Mouse (Mus musculus) megakaryocyte, adult 5-6 weeks (primary cell): ENCODE measurements around the gene Fars2. TPM values are rescaled to one million over a fixed set of nuclear protein-coding genes. Genes with fewer than 3 reads are reported as not detected.

Experiments used
- ATAC-seq: 2 replicates; pipeline ENCODE4 v1.8.0; 2016; ENCODE audit warnings: mild to moderate bottlenecking, inconsistent platforms; ENCODE audit not compliant: poor library complexity, severe bottlenecking
- total RNA-seq, 2 experiments: library from RNA; stranded (forward) in 1 of 2; stranded (reverse) in 1 of 2; fragments of 153-499, 151-499 nt in 1 of 2; fragments of 221-1000, 200-1000 nt in 1 of 2; gene quantifications; 2 replicates each; pipeline versions ENCODE4 v1.2.3 to v1.2.4; 2015 to 2017

Gene Fars2
- total RNA-seq, 2 experiments from 2014 or later: 20.9 to 28.4 TPM

DNA sequence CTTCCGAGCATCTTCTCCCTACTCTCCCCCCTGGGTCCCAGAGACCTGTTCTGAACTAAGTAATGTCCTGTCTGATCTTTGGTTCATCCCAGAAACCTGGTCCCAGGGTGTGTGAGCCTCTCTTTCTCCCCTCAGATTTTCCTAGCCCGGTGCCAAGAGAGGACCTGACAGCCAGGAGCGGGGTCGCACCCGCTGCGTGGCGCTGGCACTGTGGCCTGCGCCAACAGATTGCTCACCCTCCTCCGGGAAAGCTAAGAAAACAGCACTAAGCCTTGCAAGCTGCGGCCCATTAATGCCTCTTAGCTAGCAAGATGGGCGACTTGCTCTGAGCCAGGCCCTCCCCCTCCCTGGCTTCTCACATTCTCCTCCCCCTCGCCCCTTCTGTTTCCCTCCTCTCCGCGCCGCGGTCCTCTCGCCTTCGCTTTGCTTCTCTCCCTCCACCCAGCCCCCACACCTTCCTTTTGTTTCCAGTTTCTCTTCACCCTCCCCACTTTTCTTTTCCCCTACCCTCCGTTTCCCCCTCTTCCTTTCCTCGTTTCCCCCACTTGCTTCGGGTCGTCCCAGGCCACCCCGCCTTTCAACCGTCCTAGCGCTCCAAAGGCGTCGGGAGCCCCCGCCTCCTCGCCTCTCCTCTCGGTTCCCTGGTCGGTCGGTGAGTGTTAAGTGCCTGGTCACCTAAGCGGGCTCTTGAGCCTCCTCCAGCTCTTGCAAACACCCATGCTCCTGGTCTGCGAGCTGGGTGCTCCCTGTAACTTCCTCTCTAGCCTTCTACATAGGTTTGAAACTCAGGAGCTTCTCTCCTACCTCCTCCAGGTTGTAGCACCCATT is 610.0 kb downstream of the Fars2 start:
- no peak for ATAC-seq

- ATAC-seq: no peak
Observed at GRCm38 (mm10) chr13:36727779-36728470, 610.7 kb downstream of the Fars2 start.

- ATAC-seq: no peak
Observed at GRCm38 (mm10) chr13:36728509-36728908, 611.3 kb downstream of the Fars2 start.

GRCm38 (mm10) chr13:36729731-36730340 is 612.6 kb downstream of the Fars2 start:
- ATAC-seq: no peak

DNA sequence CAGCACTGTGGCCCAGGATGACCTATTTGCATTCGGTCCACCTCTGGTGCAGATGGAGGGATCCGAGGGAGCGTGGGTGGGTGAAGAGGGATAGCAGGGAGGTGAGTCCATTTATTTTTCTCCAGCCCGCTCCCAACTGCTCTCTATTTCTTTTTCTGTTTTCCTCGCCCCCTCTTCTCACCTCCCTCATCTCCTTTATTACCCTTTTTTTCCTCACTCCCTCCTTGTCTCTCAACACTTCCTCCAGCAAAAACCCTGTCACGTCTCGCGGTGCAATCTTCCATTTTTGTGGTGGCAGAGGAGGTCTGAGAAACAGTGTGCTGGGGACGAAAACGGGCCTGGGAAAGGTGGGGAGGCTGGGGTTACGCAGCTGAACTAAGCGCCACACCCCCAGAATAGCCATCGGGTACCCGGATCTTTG is 613.1 kb downstream of the Fars2 start:
- ATAC-seq: no peak

GRCm38 (mm10) chr13:36731016-36731930 is 614.1 kb downstream of the Fars2 start:
- peak; percentile 71 for ATAC-seq

GRCm38 (mm10) chr13:36731931-36732461 is 614.8 kb downstream of the Fars2 start:
- ATAC-seq: no peak

DNA sequence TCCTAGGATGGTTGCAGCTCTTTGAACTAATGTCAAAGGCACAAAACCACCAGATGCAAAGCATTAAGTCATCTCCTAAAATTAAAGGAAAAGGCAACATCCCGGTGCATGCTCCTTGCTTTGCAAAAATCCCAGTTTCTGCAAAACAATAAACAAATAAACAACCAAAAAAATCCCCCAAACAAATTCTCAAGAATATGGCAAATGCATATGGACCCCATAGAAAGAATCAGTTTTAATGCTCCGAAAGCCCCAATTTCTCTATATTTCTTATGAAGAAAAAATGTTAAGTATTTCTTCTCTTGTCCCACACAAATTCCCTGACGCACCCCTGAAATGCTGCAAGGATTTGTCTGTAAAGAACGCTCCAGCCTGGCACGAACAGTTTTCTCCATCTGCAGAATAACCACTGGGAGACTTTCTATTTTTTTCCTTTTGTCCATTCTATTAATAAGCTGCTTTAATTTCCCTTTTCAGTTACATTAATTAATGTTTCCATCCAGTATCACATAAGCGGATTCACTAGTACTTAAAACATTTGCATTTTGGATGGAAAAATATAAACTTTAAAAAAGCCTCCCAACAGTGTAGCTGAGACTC is 615.8 kb downstream of the Fars2 start:
- no peak for ATAC-seq

GRCm38 (mm10) chr13:36733566-36733965 is 616.4 kb downstream of the Fars2 start:
- no peak for ATAC-seq

DNA sequence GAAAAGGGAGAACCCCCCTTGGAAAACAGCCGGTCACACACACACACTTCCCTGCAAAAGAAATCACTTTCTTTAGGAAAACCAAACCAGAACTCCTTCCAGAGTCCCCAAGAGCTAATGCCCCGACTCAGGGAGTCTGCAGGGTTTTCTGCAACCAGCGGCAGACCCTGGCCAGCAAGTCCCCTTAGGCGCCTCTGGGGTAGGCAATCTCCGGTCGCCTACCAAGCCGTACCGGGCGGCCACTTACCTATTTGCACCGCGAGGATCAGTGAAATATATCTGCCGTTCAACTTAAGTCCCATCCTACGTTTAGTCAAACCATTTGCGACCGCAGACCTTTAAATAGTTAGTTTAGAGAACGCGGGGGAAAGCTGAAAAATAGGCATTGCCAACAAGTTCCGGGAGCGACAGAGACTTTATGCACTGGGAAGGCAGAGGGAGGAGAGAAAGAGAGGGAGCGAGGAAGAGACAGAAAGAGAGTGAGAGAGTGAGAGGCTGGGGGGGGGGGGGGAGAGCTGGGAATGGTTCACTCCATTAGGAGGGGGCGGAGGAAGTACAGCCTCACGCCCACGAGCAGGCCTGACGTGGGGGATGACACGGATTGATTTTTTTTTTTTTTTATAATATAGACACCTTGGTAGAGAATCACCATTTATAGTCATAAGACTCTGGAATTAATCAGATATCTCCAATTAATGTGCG is 616.9 kb downstream of the Fars2 start:
- ATAC-seq: no peak

DNA sequence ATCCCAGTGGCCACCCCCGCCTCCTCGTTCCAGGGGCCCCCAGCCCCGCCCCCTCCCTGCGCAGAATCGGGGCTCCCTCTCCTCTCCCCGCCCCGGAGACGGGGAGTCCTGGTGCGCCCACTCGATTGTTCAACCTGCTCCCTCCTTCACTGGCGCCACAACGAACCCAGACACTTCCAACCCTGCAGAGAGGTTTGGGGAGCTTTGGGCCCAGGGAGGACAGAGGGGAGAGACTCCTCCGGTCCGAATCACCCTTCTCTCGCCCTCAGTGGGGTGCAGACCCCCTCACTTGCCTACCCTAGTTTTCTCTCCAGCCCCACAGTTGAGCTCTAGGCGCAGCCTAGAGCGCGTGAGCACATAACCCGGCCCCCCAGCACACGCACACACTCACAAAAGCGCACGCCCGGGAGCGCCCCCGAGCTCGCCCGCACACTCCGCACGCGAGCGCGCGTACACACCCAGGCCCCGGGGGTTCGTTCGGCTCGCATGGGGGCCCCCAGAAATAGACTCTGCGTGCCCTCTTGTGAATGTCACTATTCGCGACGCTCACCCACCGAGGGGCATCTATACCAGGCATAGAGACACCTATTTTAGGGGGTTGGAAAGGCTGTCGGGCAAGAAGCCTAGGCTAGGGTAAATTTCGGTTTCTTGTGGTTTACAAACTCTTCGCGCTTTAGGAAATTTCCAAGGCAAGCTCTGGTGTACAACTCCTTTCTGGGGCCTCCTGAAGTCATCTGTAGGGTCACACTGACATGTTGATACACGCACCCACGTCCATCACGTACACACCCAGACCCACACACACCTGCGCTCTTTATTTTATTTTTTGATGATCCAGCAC is 617.7 kb downstream of the Fars2 start, which contains the start of gene Nrn1:
TSS of gene Nrn1 (minus strand) at position 401 of the 841 bp plus-strand sequence.
- no peak for ATAC-seq

DNA sequence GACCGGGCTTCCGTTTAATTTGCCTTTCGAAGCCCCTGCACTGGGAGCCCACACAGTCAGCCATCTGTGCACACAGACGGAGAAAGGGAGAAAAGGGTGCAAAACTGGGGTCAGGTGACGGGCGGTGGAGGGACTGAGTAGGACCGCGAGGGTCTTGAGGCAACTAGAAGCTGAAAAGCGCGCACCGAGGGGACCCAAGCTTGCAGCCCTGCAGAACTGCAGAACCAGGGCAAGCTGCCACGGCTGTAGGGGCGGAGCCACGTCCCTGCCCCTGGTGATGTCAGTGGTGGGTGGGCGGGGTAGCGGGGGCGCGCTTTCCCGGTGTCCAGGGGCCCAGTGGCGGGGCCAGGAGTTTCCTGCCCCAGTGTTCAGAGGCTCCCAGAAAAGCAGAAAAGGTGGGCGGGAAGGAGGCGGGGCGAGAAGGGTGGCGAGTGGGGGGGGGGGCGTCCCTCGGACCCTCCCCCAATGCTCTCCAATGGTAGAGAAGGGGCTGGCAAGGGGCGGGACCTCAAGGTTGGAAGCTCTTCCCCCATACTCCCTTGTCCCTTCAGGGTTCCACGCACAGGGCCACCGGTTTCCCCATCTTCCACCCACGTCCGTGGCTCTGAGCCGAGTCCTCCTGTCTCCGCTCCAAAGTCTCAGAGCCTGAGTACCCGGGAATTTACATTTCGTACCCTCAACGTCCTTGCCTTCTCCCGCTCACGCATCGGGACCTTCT is 618.8 kb downstream of the Fars2 start:
- ATAC-seq: no peak

GRCm38 (mm10) chr13:36736619-36736996 is 619.4 kb downstream of the Fars2 start:
- no peak for ATAC-seq

GRCm38 (mm10) chr13:36750056-36750455 is 632.8 kb downstream of the Fars2 start:
- ATAC-seq: no peak

GRCm38 (mm10) chr13:36751861-36752260 is 634.6 kb downstream of the Fars2 start:
- ATAC-seq: no peak

DNA sequence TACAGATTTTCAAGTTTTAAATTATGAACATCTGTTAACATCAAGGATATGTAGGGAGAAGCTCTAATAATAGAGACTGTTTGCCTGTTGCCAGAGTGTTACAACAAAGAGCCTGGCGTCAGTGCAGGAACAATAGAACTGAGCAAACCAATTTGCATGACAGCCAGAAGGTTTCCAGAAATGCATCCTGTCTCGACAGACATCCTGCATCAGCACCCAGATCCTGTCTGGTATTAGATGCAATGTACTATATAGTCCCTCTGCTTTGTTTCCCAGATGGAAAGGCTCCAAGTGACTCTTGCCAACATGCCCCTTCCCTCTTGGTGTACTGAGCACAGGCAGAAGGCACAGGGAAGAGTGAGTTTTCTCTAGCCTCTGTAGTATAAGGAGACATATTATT is 649.6 kb downstream of the Fars2 start:
- no peak for ATAC-seq
